Mouse (Mus musculus): Measurements from ENCODE around the gene Tmppe. TPM values are rescaled to one million over a fixed set of nuclear protein-coding genes. Genes with fewer than 3 reads are reported as not detected.

Gene Tmppe
- total and polyA plus RNA-seq, 2 experiments: 3.0 to 3.6 TPM

DNA sequence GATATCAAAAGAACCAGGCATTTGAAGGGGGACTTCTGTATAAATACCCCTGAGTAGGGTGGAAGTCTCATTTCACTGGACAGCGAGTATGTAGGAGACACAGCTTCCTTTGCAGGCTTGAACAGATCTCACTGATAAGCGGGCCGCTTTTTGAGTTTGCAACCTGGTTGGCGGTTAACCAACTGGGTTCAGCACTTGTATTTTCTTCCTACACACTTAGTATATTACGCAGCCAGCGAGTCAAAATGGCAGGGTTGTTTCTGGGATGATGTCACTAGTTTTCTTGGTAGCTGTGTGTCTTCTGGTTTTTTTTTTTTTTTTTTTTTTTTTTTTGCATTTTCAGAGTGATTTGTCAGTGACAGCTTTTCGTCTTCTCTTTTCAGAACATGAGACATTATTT lies 20.9 kb downstream of the Tmppe start:
- Histone ChIP-seq H3K36me3 (ENCODE audit: control insufficient read depth, insufficient read depth, low read length) (no peaks in the 10 kb centered on the region; the same call in 1 of the 2 replicates), H3K27me3 (ENCODE audit: control insufficient read depth, insufficient read depth, low read length) (no peaks in the 10 kb centered on the region), H3K27ac (replicated peaks; ENCODE audit: insufficient read depth, low read depth, low read length) (no peak overlapping the region), H3K9ac (ENCODE audit: low read depth, low read length) (no peak overlapping the region), H3K4me3 (ENCODE audit: insufficient read depth, low read depth, low read length) (no peak overlapping the region), H3K79me2 (ENCODE audit: control insufficient read depth, insufficient read depth, low read length) (no peaks in the 10 kb centered on the region), H3K4me1 (ENCODE audit: control insufficient read depth, insufficient read depth, low read length) (0 out of 2 replicates have a peak, but pooled peaks cover 1% of the 10 kb centered on the region)
- TF ChIP-seq POLR2A (IDR thresholded peaks at IDR 0.05; ENCODE audit: extremely low read depth, insufficient read depth, low read length): no peak
- TF ChIP-seq CTCF (IDR thresholded peaks at IDR 0.05; ENCODE audit: low read depth, low read length): no peak
- 92% methylated on average over 7 of the region's 7 CpGs for WGBS
- DNase-seq (ENCODE audit: extremely low read depth, low read depth, low spot score): no peak

DNA sequence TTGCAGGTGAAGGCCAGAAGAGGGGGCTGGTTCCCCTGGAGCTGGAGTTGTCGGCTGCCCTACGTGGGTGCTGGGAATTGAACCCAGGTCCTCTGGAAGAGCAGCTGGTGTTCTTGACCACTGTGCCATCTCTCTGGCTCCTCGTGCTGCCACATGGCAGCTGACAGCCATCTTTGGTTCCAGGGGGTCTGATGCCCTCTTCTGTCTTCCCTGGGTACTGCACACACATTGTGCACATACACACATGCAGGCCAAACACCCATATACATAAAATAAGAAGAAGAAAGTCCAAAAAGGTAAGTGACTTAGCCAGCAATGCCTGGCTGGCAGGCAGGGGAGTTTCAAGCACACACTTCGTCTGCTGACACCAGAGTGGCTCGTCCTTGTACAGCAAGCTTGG lies 24.7 kb downstream of the Tmppe start:
- H3K79me2 ChIP-seq (ENCODE audit: control insufficient read depth, insufficient read depth, low read length): no peaks in the 10 kb centered on the region
- H3K27ac ChIP-seq (replicated peaks; ENCODE audit: insufficient read depth, low read depth, low read length): no peak overlapping the region
- 100% methylated on average over 5 of the region's 5 CpGs for WGBS
- no peak overlapping the region for H3K4me3 ChIP-seq (ENCODE audit: insufficient read depth, low read depth, low read length)
- DNase-seq (ENCODE audit: extremely low read depth, low read depth, low spot score): no peak
- no peaks in the 10 kb centered on the region for H3K27me3 ChIP-seq (ENCODE audit: control insufficient read depth, insufficient read depth, low read length)
- no peaks in the 10 kb centered on the region; the same call in 1 of the 2 replicates for H3K36me3 ChIP-seq (ENCODE audit: control insufficient read depth, insufficient read depth, low read length)
- no peak overlapping the region for H3K9ac ChIP-seq (ENCODE audit: low read depth, low read length)
- H3K4me1 ChIP-seq (ENCODE audit: control insufficient read depth, insufficient read depth, low read length): no peaks in the 10 kb centered on the region
- no peak for TF ChIP-seq CTCF (IDR thresholded peaks at IDR 0.05; ENCODE audit: low read depth, low read length)
- no peak for TF ChIP-seq POLR2A (IDR thresholded peaks at IDR 0.05; ENCODE audit: extremely low read depth, insufficient read depth, low read length)

DNA sequence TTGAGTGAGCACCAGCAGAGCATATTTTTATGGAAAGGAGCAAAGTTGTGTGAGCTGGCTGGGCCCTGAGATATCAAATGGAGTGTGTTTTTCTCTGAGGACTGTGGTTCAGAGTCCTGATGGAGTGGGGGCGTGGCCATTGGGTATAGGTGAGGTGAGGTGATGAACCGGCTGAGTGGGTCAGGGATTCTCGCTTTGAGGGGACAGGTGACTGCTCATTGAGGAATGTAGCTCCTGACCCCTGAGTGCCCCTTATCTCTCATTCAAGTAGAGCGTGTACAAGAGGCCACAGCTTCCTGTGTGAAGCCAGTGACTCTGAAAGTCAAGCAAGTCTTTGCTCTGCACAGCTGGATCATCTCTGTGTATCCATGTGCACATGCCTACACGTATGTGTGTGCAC lies 25.3 kb downstream of the Tmppe start:
- Histone ChIP-seq H3K27ac (replicated peaks; ENCODE audit: insufficient read depth, low read depth, low read length) (no peak overlapping the region), H3K4me1 (ENCODE audit: control insufficient read depth, insufficient read depth, low read length) (no peaks in the 10 kb centered on the region), H3K9ac (ENCODE audit: low read depth, low read length) (no peak overlapping the region), H3K79me2 (ENCODE audit: control insufficient read depth, insufficient read depth, low read length) (no peaks in the 10 kb centered on the region), H3K27me3 (ENCODE audit: control insufficient read depth, insufficient read depth, low read length) (no peaks in the 10 kb centered on the region), H3K4me3 (ENCODE audit: insufficient read depth, low read depth, low read length) (no peak overlapping the region), H3K36me3 (ENCODE audit: control insufficient read depth, insufficient read depth, low read length) (no peaks in the 10 kb centered on the region; the same call in 1 of the 2 replicates)
- 87% methylated on average over 5 of the region's 5 CpGs for WGBS
- TF ChIP-seq CTCF (IDR thresholded peaks at IDR 0.05; ENCODE audit: low read depth, low read length) (no peak), POLR2A (IDR thresholded peaks at IDR 0.05; ENCODE audit: extremely low read depth, insufficient read depth, low read length) (no peak)
- no peak for DNase-seq (ENCODE audit: extremely low read depth, low read depth, low spot score)

GRCm38 (mm10) chr9:114427425-114427824 lies 26.5 kb downstream of the Tmppe start:
- H3K36me3 ChIP-seq (ENCODE audit: control insufficient read depth, insufficient read depth, low read length): no peaks in the 10 kb centered on the region; the same call in 1 of the 2 replicates
- no peaks in the 10 kb centered on the region for H3K27me3 ChIP-seq (ENCODE audit: control insufficient read depth, insufficient read depth, low read length)
- WGBS: 91% methylated on average over 8 of the region's 8 CpGs
- no peak for DNase-seq (ENCODE audit: extremely low read depth, low read depth, low spot score)
- no peak for TF ChIP-seq POLR2A (IDR thresholded peaks at IDR 0.05; ENCODE audit: extremely low read depth, insufficient read depth, low read length)
- TF ChIP-seq CTCF (IDR thresholded peaks at IDR 0.05; ENCODE audit: low read depth, low read length): no peak
- H3K4me3 ChIP-seq (ENCODE audit: insufficient read depth, low read depth, low read length): no peak overlapping the region
- no peak overlapping the region for H3K9ac ChIP-seq (ENCODE audit: low read depth, low read length)
- no peaks in the 10 kb centered on the region for H3K79me2 ChIP-seq (ENCODE audit: control insufficient read depth, insufficient read depth, low read length)
- no peak overlapping the region for H3K27ac ChIP-seq (replicated peaks; ENCODE audit: insufficient read depth, low read depth, low read length)
- H3K4me1 ChIP-seq (ENCODE audit: control insufficient read depth, insufficient read depth, low read length): no peaks in the 10 kb centered on the region

GRCm38 (mm10) chr9:114428103-114428834 lies 27.4 kb downstream of the Tmppe start:
- Histone ChIP-seq H3K9ac (ENCODE audit: low read depth, low read length) (no peak overlapping the region), H3K79me2 (ENCODE audit: control insufficient read depth, insufficient read depth, low read length) (no peaks in the 10 kb centered on the region), H3K36me3 (ENCODE audit: control insufficient read depth, insufficient read depth, low read length) (no peaks in the 10 kb centered on the region; the same call in 1 of the 2 replicates), H3K4me3 (ENCODE audit: insufficient read depth, low read depth, low read length) (no peak overlapping the region), H3K27ac (replicated peaks; ENCODE audit: insufficient read depth, low read depth, low read length) (no peak overlapping the region), H3K4me1 (ENCODE audit: control insufficient read depth, insufficient read depth, low read length) (no peaks in the 10 kb centered on the region), H3K27me3 (ENCODE audit: control insufficient read depth, insufficient read depth, low read length) (no peaks in the 10 kb centered on the region)
- no peak for TF ChIP-seq CTCF (IDR thresholded peaks at IDR 0.05; ENCODE audit: low read depth, low read length)
- no peak for TF ChIP-seq POLR2A (IDR thresholded peaks at IDR 0.05; ENCODE audit: extremely low read depth, insufficient read depth, low read length)
- no peak for DNase-seq (ENCODE audit: extremely low read depth, low read depth, low spot score)
- WGBS: 93% methylated on average over 12 of the region's 12 CpGs

DNA sequence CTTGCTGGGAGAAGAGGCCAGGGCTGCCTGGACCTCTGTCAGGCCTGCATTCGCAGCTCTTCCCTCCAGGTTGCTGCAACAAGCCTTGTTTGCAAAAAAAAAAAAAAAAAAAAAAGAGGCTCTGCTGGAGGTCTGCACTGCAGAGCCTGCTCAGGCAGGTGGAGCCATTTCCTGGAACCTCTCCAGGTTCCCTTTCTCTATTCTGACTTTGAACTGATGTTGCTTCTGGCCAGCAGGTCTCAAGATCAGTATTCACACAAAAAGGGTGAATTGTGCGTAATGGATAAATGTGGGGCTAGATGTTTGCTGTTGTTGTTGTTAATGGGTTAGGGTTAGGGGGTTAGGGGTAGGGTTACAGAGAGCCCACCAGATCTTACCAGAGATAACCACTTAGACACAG lies 34.8 kb downstream of the Tmppe start:
- Histone ChIP-seq H3K4me1 (ENCODE audit: control insufficient read depth, insufficient read depth, low read length) (no peaks in the 10 kb centered on the region), H3K9ac (ENCODE audit: low read depth, low read length) (no peak overlapping the region), H3K27ac (replicated peaks; ENCODE audit: insufficient read depth, low read depth, low read length) (no peak overlapping the region), H3K4me3 (ENCODE audit: insufficient read depth, low read depth, low read length) (no peak overlapping the region), H3K27me3 (ENCODE audit: control insufficient read depth, insufficient read depth, low read length) (no peaks in the 10 kb centered on the region), H3K79me2 (ENCODE audit: control insufficient read depth, insufficient read depth, low read length) (no peaks in the 10 kb centered on the region), H3K36me3 (ENCODE audit: control insufficient read depth, insufficient read depth, low read length) (peaks cover 1% of the 10 kb centered on the region; the same call in 1 of the 2 replicates)
- TF ChIP-seq CTCF (IDR thresholded peaks at IDR 0.05; ENCODE audit: low read depth, low read length) (no peak), POLR2A (IDR thresholded peaks at IDR 0.05; ENCODE audit: extremely low read depth, insufficient read depth, low read length) (no peak)
- WGBS: 94% methylated on average over 2 of the region's 2 CpGs
- DNase-seq (ENCODE audit: extremely low read depth, low read depth, low spot score): no peak

All from liver, adult 2 months (tissue).